Mouse (Mus musculus) liver, adult (tissue): ENCODE results near the gene Sec14l3.

ENCODE experiments used
- GATA4 ChIP-seq: IDR thresholded peaks from 2 replicates; pipeline ENCODE4 v1.6.1; 2014; ENCODE audit warnings: mild to moderate bottlenecking, low read length; ENCODE audit not compliant: insufficient replicate concordance

Sec14l3 gene

DNA sequence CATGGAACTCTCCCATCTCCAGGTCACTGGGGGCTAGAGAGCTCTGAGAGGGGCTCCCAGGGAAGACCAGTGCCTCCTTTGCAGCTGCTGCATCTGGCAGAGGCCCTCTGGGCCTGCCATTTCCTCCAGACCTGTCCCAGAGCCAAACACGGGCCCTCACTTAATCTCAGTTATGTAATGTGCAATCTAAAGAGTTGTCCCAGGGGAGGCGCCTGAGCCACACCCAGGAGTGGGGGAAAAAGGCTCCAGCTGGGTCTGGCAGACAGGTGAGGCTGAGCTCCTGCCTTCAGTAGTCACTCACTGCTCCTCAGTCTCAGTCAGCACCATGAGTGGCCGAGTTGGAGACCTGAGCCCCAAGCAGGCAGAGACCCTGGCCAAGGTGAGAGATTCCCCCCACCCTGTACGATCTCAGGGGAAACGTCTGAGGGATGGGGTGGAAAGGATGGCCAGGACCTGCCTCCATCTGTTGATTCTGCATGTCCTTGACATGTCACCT, at the start of gene Sec14l3:
Sec14l3 (plus strand) TSS at position 215 of the 496 bp plus-strand sequence.
- TF ChIP-seq GATA4: no peak

DNA sequence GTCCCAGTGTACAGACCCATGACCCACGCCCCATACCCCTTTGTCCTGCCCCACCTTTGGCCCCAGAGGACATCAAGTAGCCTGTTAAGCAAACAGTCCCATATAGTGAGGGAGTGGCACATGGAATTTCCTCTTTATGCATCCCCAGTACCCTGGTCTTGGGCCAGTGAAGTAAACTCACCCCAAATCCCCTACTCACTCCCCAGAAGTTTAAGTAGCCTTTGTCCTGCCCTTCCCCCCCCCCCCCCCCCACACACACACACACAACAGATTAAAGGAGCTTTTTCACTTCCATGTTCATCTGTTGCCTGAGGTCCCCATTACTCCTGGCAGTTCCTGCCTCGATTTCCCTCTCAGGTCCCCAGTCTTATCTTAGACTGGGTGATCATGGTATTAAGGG, 41.3 kb upstream of the Sec14l3 start:
- no peak for TF ChIP-seq GATA4

DNA sequence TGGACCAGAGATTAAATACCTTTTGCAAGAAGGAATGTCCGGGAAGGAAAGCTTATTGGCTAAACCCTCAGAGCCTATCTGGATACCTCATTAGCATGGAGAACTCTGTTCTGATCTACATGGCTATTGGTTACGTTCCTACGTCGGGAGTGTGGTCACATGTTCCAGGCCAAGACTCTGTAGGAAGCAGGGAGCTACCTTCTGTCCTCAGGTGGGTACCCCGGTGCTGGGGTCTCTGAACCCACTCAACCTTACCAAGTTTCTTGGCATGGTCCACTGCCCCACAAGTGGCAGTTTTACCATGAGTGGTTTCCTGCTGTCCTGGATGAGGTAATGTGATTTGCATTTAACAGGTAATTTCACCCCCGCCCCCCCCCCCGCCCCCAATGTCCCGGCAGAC, 37.6 kb upstream of the Sec14l3 start:
- no peak for TF ChIP-seq GATA4

DNA sequence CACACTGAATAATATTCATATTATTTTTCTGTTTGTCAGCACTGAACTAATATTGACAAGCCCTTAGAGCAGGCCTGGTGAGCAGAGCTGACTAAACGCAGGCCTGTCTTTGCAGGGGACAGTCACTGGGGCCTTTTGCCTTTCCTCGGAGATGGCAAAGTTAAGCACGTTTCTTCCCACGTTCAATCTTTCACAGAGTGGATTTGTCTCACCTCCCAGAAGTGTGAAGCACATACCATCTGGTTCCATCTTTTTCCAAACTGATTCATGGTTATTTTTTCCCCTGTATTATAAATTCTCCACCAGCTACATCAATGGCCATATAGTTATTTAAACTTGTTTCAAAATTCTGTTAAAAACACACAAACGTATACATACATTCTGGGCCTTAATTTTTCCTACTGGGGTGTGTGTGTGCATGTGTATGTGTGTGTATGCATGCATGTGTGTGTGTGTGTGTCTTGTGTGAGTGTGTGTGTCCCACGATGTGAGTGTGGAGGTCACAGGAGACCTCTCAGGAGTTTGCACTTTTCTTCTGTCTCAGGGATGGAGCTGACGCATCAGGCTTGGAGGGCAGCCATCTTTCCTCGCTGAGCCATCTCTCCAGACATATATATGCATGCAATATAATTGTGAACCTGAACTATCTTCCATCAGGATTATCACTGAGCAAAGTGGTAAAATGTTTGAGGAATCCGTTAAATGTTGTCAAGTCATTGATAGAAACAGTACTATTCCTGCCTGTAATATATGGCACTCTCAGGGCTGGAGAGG, 36.9 kb upstream of the Sec14l3 start:
- no peak for TF ChIP-seq GATA4

DNA sequence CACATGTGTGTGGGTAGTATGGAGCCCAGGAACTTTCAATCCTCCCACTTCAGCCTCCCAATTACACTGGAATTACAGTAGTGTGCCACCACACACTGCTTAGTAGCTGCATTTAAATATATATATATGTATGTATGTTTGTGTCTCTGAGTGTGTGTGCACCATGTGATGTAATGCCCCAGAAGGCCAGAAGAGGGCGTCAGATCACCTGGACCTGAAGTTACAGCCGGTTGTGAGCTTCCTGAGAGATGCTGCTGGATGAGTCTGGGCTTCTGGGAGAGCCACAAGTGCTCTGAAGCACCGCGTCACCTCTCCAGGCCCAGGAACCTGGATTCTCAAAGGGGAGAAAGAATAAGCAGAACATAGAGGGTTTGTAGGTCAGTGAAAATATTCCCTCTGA, 35.3 kb upstream of the Sec14l3 start:
- TF ChIP-seq GATA4: no peak

DNA sequence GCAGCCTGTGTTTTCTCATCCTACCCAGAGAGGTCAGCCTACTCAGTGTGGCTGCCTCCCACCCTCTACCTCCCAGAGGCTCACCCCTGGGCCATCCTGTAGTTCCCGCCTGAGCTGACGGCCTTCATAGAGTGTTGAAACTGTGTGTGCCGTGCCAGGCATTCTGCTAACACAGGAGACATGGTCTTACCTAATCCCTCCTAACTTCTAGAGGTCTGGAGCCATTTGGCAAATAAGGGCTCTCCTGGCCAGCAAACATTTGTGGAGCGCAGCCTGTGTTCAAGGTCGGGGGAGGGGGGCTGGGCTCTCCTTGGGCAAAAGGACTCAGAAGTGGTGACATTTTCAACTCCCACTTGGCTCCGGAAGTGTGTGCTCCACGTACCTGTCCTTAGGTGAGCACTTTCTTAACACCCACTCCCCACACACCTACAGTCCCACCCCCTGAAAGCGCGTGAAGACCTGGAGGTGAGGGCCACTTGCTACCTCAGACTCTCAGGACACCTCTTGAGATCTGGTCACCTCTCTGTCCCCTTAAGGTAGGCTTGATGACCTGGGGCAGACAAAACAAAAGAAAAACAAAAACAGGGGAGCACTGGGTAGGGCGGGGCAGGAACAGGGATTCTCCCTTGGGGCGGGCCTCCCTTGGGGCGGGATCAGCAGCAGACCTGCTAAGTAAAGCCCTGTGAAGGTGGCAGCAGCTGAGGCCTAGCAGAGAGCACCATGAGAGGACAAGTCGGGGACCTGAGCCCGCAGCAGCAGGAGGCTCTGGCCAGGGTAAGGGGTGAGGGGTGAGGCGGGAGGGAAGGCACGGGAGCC, 33.3 kb upstream of the Sec14l3 start, which contains the start of gene Sec14l4:
Sec14l4 (plus strand) TSS at position 337 of the 816 bp plus-strand sequence.
- no peak for TF ChIP-seq GATA4

DNA sequence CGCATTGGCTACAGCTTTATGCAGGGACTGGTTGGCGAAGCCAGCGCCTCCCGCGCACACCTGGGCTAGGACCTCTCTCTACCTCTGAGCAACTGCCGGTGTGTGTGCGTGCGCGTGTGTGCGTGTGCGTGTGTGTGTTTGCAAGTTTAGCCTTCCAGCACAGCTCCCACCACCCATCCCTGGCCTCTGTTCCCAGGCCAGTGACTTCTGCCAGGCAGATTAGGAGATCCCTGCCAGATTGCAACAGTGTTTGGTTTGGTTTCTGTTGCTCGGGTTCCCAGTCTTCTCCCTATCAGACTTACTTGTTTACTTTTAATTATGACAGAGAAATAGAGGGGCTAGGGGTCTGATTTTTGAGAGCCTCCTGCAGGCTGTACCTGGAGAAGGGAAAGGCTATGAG, 32.7 kb upstream of the Sec14l3 start:
- peak; percentile 33; the same call in 1 of the 2 replicates for TF ChIP-seq GATA4

DNA sequence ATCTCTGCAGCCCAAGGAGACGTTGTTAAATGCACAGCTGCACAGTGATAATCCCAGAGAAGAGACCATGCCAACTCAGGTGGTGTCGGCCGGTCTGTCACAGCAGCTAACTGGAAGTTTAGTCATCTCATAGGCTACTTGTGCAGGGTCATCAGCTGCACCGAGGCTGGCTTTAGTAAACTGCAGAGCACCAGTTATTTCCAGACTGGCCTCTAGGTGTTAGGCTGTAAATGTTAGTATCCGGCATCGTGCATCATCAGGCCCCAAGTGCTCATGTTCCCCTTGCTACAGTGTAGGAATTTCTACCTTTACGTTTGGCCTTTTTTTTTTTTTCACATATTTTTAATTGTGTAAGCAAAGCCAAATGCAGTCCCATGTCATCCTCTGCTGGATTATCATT, 31.2 kb upstream of the Sec14l3 start:
- no peak for TF ChIP-seq GATA4

DNA sequence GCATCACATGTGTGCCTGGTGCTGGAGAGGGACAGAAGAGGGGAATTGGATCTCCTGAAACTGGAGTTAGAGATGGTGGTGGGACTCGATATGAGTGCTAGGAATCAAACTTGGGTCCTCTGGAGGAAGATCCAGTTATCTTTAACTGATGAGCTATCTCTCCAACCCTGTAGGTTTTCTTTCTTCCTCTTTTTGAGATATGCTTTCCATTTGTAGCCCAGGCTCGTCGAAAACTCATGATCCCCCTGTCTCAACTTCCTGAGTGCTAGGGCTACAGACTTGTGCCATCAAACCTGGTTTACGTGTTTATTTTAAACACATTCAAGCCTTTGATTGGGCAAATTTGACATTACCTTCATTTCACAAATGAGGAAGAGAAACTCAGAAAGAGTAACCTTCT, 30.5 kb upstream of the Sec14l3 start:
- no peak for TF ChIP-seq GATA4

DNA sequence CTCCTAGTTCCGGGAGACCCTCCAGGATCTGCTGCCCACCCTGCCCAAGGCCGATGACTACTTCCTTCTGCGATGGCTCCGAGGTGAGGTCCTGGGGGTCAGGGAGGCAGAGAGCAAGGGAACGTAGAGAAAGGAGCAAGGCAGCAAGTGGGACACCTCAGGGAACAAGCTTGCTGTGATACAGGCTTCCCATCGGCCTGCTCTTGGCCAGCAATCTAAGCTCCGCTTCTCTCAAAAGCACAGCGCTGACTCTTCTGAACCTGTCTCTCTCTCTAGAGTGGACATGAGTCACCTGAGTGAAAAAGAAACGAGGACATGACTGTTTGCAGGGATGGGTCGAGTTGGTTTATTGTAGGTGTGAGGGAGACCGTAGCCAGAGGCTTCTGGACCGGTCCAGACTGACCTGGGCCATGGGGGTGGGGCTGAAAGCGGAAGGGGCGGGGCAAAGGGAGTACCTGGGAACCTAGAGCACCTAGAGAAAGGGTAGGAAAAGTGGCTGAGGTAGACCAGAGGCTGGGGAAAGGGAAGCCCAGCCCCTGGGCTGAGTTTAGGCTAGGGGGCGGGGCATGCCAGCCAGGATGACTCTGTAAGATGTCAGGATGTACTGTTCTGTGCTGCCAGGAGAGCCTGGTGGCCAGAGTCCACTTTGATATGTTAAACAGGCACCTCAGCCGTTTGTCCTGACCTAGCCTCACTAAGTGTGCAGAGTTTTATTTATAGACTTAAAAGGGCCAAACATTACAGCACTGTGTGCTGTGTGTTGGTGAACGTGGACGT, 29.3 kb upstream of the Sec14l3 start:
- no peak for TF ChIP-seq GATA4

DNA sequence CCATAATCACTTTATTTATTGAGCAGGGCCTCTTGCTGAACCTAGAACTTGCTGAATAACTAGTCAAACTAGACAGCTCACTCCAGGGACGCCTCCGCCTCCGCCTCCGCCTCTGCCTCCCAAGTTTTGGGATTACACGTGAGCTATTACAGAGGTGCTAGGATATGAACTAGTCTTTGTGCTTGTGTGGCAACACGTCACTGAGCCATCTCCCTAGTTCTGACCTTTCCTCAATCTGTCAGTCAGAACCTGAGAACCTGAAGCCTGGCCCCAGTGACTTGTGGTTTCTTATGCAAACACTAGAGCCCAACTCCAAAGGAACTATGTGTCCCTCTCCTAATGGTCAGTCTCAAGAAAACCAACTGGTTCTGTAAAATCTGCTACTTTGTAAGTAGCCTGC, 28.7 kb upstream of the Sec14l3 start:
- TF ChIP-seq GATA4: no peak

DNA sequence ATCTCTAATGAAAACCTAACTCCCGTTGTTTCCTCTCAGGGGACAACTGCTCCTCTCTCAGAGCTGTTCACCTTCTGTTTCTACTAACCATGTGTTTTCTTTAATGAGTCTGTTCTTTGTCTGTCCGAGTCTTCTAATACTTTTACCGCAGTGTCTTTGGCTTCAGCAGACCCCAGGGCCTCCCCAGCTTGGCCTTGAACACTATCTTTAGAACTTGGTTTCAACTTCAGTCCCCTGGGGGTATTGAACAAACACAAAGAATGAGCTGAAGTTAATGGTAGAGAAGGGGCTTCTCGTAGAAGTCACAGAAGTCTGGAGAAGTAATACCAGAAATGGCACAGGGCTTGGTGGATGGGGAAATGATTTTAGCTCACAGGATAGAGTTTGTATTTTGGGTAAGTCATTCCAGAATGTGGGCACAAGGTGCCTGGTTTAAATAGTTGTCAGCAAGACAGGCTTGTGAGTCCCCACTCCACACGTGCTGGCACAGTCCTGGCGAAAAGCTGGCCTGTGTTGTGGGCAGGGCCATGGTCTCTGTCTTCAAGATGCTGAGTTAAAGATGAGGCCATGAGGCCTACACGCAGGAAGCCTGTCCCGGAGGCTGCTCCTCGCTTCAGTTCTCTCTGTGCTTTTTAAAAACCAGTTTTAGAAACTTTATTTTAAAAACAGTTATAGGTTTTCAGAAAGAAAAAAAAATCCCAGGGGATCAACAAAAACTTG, 28.1 kb upstream of the Sec14l3 start:
- no peak for TF ChIP-seq GATA4

DNA sequence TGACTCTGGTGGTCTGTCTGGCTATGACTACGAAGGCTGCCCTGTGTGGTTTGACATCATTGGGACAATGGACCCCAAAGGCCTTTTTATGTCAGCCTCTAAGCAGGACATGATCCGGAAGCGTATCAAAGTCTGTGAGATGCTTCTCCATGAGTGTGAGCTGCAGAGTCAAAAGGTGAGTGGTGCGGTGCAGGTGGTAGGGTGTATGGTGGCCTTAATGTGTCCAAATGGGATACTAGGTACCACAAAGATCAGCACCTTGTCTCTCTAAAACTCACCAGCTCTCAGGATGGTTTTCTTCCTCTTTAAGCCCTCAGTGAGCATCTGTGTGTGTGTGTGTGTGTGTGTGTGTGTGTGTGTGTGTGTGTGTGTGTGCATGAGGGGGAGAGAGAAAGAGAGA, 24.7 kb upstream of the Sec14l3 start:
- no peak for TF ChIP-seq GATA4

DNA sequence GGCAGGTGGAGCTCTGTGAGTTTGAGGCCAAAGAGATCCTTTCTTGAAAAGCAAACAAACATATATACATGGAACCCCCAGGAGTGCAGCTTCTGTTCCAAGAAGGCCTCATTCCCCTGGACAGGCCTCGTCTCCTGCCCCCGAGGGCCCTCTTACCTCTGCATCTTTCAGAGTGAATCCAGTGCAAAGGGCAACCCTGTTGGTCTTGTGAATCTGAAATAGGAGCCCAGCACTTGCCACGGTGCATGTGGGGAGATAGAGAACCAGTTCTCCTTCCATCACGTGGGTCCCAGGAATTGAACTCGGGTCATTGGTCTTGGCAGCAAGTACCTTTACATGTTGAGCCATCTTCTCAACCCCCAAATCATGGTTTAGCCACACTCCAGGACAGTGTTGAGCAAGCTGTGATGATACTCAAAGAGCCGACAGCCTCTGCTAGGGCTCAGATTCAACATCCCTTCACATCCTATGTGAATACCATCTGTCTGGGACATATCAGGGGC, 23.5 kb upstream of the Sec14l3 start:
- TF ChIP-seq GATA4: no peak

DNA sequence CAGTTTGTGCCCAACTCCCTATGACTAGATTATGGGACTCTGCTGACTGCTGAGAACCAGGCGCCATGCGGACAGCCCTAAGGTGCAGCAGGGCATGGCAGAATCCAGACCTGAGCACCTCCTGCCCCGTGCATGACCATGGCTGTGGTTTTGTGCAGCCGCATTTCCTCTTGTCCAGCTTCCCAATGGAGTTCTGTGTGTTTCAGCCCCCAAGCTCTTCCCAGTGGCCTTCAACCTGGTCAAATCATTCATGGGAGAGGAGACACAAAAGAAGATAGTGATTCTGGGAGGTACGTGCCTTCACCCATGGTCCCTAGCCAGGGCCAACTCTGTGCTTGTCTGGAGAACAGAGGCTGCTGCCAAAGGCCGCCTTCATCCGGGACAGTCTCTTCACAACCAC, 21.6 kb upstream of the Sec14l3 start:
- TF ChIP-seq GATA4: no peak

DNA sequence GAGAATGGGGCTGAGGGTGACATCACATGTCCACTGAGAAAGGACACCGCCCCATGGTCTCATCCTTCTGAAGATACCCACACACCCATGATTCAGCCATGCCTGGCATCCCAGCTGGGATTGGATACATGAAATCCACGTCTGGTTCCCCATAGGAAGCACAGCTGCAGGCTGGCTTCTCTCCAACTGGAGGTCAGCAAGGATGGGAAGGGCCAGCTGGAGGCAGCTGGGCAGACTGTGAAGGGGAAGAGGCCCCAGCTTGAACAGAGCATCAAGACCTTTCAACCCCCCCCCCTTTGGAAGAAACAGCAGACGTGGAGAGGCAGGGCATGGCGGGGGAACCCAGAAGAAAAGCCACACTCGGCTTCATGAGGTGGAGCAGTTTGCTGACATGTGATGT, 18.1 kb upstream of the Sec14l3 start:
- TF ChIP-seq GATA4: no peak
